Mouse (Mus musculus) limb, embryonic 14.5 days (tissue): ENCODE data around the gene Rnaseh2b. TPM values are rescaled to one million over a fixed set of nuclear protein-coding genes. Genes with fewer than 3 reads are reported as not detected.

Source experiments
- ATAC-seq: fragments of 200-750 bp; cut with Nextera tagmentation; 2 replicates; pipeline ENCODE4 v1.8.0; 2017; ENCODE audit warnings: low read depth, moderate number of reproducible peaks, moderate TSS enrichment; ENCODE audit not compliant: low FRiP score
- DNase-seq: peaks from one replicate; pipeline ENCODE4 v3.0.0-alpha.2; 2015; ENCODE audit warnings: low spot score
- H3K27ac ChIP-seq: fragments of 300-500 bp; sonication (generic); replicated peaks from 2 replicates; pipeline ENCODE4 v1.5.1; 2014; ENCODE audit warnings: low read depth, mild to moderate bottlenecking, low read length, moderate library complexity, mixed read lengths
- H3K27me3 ChIP-seq: fragments of 300-500 bp; sonication (generic); 2 replicates; pipeline ENCODE4 v1.6.1; 2014; ENCODE audit warnings: low read length, mixed read lengths; ENCODE audit not compliant: control insufficient read depth, insufficient read depth
- H3K36me3 ChIP-seq: fragments of 300-500 bp; sonication (generic); 2 replicates; pipeline ENCODE4 v1.6.1; 2014; ENCODE audit warnings: mild to moderate bottlenecking, low read length, moderate library complexity, mixed read lengths; ENCODE audit not compliant: control insufficient read depth, insufficient read depth
- H3K4me1 ChIP-seq: fragments of 300-500 bp; sonication (generic); 2 replicates; pipeline ENCODE4 v1.6.1; 2014; ENCODE audit warnings: antibody characterized with exemption, low read length, mixed read lengths; ENCODE audit not compliant: control insufficient read depth, insufficient read depth
- H3K4me2 ChIP-seq: fragments of 300-500 bp; sonication (generic); replicated peaks from 2 replicates; pipeline ENCODE4 v1.6.1; 2014; ENCODE audit warnings: low read depth, mild to moderate bottlenecking, low read length, moderate library complexity; ENCODE audit not compliant: severe bottlenecking
- H3K4me3 ChIP-seq: fragments of 300-500 bp; sonication (generic); replicated peaks from 2 replicates; pipeline ENCODE4 v1.5.1; 2014; ENCODE audit warnings: low read length
- H3K9ac ChIP-seq: fragments of 300-500 bp; sonication (generic); 2 replicates; pipeline ENCODE4 v1.6.1; 2014; ENCODE audit warnings: mild to moderate bottlenecking, low read depth, low read length, moderate library complexity; ENCODE audit not compliant: severe bottlenecking
- H3K9me3 ChIP-seq: fragments of 300-500 bp; sonication (generic); 2 replicates; pipeline ENCODE4 v1.6.1; 2016; ENCODE audit warnings: low read length; ENCODE audit not compliant: control insufficient read depth
- POLR2A ChIP-seq: fragments of 200-500 bp; IDR thresholded peaks from 2 replicates; pipeline ENCODE4 v1.8.0; 2012; ENCODE audit warnings: inconsistent platforms, mild to moderate bottlenecking, moderate library complexity, borderline replicate concordance; ENCODE audit not compliant: insufficient read depth, insufficient read length; ENCODE audit errors: extremely low read depth
- WGBS: fragments of 180-500 bp; shearing (Covaris S2); extraction: QIAGEN DNeasy Blood & Tissue Kit; methylation state at CpG from one replicate; pipeline ENCODE4 v1.1.7; 2014; 5-methylcytosine and 5-hydroxymethylcytosine counted together
- polyA plus RNA-seq, 2 experiments: library from polyadenylated mRNA; depleted of rRNA in 1 of 2; stranded (reverse) in 1 of 2; unstranded in 1 of 2; fragments of >200 nt; fragmentation: Nextera tagmentation in 1 of 2; extraction: Ambion mirVana in 1 of 2; gene quantifications; 2 replicates each; pipeline versions ENCODE4 v1.2.1 to v1.2.3; 2012 to 2014

The Rnaseh2b gene
- polyA plus RNA-seq, 2 experiments = 29.6 to 58.8 TPM

DNA sequence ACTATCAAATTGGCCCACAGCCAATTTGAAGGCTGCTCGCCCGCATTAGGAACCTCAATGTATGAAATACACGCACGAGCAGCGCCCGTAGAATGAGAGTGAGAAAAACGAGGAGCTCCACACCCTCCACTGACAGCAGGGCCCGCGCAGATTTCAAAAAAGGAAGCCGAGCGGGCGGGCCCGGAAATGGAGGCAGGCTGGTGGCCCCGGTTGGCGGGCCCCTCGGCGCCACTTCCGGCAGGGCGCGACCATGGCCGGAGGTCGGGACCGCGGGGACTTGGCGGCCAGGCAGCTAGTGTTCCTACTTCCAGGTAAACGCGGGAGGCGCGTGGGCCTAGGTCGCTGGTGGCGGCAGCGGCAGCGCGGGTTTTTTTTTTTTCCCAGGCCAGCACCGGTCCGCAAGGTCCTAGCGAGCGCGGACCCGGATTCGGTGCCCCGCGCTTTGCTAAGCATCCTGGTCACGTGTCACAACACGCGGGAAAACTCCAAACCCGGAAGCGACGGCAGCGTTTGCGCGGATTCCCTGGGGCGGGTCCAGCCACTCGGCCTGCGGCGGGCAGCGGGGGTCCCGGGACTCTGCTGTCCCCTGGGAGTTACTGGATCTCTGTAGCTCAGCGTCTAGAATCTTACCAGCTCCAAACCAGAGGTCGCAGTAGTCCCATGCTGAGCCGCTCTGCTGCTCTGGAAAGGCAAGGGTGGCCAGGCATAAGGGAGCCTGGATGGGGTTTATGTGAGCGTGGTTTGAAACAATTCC is 39.7 kb downstream of the Rnaseh2b start:
- H3K36me3 ChIP-seq = no peaks in the 10 kb centered on the region
- WGBS = under 1% methylated on average over 49 of the region's 62 CpGs
- peak overlapping the region; percentile 76 for H3K9ac ChIP-seq
- peak overlapping the region; percentile 87 for H3K4me2 ChIP-seq
- DNase-seq (peak; percentile 87), ATAC-seq (peak; percentile 89)
- H3K4me3 ChIP-seq = peak overlapping the region; percentile 70
- TF ChIP-seq POLR2A = 0 out of 2 replicates have a peak, but pooled peaks have one; percentile 8
- H3K27me3 ChIP-seq = no peaks in the 10 kb centered on the region
- peak overlapping the region; percentile 76 for H3K27ac ChIP-seq
- no peaks in the 10 kb centered on the region for H3K9me3 ChIP-seq
- peaks cover 8% of the 10 kb centered on the region for H3K4me1 ChIP-seq

DNA sequence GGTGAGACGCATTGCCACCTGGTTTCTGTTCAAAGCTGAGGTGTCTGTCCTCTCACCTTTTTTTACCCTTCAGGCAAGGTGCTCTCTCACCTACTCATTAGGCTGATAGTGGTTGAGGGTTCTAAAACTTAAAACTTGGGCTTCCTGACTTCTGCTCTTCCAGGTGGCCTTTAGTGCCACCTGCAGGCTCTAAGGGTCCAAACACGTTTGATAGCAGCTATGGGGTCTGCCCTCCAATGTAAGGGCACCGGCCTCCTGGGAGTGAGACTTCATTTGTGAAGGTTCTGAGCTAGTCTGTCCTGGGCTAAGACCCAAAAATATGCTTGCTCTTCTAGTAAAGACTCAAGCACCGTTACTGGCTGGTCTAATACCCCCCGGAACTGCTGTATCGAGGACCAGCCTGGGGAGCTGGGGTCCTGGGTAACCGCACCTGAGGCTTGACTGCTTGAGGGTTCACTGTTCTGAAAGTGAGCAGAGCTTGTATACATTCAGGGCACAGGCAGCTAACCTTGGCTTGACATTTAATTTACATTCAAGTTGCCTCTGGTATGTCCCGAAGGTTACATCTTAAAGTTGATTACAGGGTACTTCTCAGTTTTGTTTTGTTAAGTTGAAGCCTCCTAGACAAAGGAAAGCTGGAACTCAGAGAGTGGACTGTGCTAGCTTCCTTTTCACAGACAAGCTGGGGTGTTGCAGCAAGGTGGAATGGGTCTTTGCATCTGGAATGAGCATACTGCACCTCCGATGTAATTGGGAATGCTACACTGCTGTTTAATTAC is 41.7 kb downstream of the Rnaseh2b start:
- no peak for TF ChIP-seq POLR2A
- DNase-seq (no peak), ATAC-seq (no peak)
- Histone ChIP-seq H3K36me3 (no peaks in the 10 kb centered on the region), H3K9me3 (no peaks in the 10 kb centered on the region), H3K4me2 (no peak overlapping the region), H3K4me3 (no peak overlapping the region), H3K4me1 (peaks cover 8% of the 10 kb centered on the region), H3K9ac (no peak overlapping the region), H3K27me3 (no peaks in the 10 kb centered on the region), H3K27ac (no peak overlapping the region)
- WGBS = 75% methylated on average over 9 of the region's 9 CpGs

DNA sequence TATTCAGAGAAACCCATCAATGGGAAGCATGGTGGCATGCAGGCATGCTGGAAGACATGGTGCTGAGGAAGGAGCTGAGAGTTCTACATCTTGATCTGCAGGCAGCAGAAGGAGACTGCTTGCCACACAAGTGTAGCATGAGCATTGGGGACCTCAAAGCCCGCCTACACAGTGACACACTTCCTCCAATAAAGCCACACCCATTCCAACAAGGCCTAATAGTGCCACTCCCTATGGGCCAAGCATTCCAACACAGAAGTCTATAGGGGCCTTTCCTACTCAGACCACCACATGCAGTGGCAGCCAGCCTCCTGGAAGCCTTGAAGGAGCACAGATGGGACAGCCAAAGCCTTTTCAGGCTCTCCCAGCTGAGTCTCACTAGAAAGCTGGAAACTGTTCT is 46.8 kb downstream of the Rnaseh2b start:
- ATAC-seq = no peak
- Histone ChIP-seq H3K4me1 (no peaks in the 10 kb centered on the region; the same call in 1 of the 2 replicates), H3K9ac (no peak overlapping the region), H3K27ac (no peak overlapping the region), H3K4me3 (no peak overlapping the region), H3K27me3 (no peaks in the 10 kb centered on the region), H3K9me3 (no peaks in the 10 kb centered on the region), H3K4me2 (no peak overlapping the region), H3K36me3 (no peaks in the 10 kb centered on the region; the same call in 1 of the 2 replicates)
- WGBS = 89% methylated on average over 1 of the region's 1 CpGs
- no peak for DNase-seq
- TF ChIP-seq POLR2A = no peak

DNA sequence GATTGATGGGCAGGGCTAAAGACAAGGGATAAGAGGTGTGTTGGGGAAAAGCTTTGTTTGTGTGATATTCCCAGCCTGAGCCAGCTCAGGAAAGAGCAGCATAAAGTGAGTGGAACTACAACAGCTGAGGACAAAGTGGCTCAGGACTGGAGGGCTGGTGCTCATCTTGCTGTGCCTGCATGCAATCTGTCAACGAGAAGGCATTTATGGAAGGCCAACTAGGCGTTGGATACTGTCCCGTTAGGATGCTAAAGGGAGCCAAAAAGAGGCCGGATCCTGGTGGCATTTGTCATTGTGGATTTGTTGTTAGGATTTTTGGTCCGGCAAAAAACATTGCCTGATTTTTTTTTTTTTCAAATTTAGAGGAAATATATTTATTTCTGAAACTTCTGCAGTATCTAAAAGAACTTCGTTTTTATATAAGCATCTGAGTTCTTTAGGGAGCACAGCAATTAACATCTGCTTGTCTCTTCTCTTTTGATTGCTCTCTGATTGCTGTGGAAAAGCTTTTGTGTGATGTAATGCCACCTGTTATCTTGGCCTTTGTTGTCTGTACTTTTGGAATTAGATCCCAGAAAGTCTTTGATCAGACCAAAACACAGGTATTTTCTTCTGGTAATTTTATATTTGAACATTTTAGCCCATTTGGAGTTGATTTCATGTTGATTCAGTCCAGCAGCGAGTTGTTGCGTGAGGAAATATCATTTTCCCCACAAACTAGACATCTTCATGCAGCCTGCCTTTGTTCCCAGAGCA is 49.7 kb downstream of the Rnaseh2b start:
- no peak for TF ChIP-seq POLR2A
- Histone ChIP-seq H3K9me3 (no peaks in the 10 kb centered on the region), H3K9ac (no peak overlapping the region), H3K36me3 (no peaks in the 10 kb centered on the region; the same call in 1 of the 2 replicates), H3K4me2 (no peak overlapping the region), H3K27ac (0 out of 2 replicates have a peak overlapping the region, but pooled peaks have one; percentile 0), H3K4me1 (no peaks in the 10 kb centered on the region), H3K27me3 (no peaks in the 10 kb centered on the region), H3K4me3 (no peak overlapping the region)
- no peak for ATAC-seq
- WGBS = 60% methylated on average over 8 of the region's 8 CpGs
- DNase-seq = no peak

DNA sequence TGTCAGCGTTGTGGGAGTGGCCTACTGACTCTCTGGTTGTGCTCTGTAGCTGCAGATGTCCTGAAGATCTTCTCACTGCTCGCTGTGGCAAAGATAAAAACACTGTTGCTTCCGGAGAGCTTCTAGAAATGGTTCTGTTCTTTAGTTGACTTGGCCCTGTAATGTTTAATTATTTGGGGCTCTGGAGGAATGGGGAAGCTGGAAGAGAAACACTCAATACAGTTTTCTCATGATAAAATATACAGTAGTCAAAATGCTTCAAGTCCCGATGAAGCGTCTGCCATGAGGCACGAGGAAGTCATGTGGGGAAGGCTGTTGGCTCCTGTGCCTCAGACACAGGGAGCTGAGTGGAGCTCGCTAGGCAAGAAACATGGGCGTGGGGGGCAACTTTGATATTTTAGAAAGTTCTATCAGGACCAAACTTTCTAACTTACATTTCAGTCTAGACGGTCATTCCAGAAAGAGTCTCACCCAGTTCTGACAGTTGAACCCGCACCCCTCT is 50.3 kb downstream of the Rnaseh2b start:
- Histone ChIP-seq H3K27ac (0 out of 2 replicates have a peak overlapping the region, but pooled peaks have one; percentile 0), H3K36me3 (no peaks in the 10 kb centered on the region; the same call in 1 of the 2 replicates), H3K4me1 (no peaks in the 10 kb centered on the region), H3K4me3 (no peak overlapping the region), H3K27me3 (no peaks in the 10 kb centered on the region), H3K4me2 (no peak overlapping the region), H3K9me3 (no peaks in the 10 kb centered on the region), H3K9ac (no peak overlapping the region)
- DNase-seq (peak; percentile 31), ATAC-seq (no peak)
- 76% methylated on average over 10 of the region's 10 CpGs for WGBS
- TF ChIP-seq POLR2A = no peak
